ENCODE assay signal across 8 mouse cellular contexts in the genomic region with DNA sequence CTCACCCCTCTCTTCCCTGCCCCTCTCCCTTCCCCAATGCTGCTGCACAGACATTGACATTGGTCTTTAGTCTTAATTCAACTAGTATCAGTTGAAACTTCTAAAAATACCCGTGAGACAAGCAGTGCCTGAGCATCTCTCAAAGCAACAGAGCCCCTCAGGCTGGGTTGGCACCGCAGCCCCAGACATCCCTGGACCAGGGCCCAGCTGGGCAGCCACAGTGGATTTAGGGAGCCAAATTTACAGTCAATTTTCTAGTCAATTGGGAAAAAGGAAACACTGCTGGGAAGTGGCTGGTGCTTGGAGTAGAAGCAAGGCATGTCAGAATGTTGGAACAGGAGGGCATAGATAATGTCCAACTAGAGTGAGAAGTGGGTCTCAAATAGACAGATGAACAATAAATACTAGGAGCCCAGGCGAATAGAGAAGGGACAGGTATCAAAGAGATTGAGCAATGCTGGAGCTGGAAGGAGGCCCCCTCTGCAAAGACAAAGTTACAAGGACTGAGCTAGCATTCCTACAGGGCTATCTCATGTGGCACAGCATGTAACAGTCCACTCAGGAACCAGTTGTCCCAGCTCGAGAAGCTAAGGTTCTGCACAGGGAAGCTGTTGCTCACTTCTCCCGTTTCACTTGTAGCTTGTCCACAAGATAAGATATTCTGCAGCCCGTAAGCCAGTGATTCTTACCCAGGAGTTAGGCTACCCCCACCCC.
A peak's percentile ranks its signal among the peaks of the same experiment; 100 is the strongest.
DNase-seq lines count a peak whose midpoint lies in the region; ATAC-seq lines count a peak whose summit lies in the region.

No protein-coding gene starts in this region.

- no peak overlapping the region for H3K4me2 ChIP-seq in embryonic facial prominence, embryonic 14.5 days (ENCODE audit: low read depth, low read length)

- DNase-seq in heart, adult 11 months, result peak; percentile 68
- DNase-seq in heart, adult 18-20 months, result no peak
- peak; percentile 73 to 82 for DNase-seq in layer of hippocampus, postnatal 10 days (ENCODE audit: low spot score in 2 of 2)
- DNase-seq in layer of hippocampus, adult 8-10 months (ENCODE audit: low spot score in 2 of 2), result no peak
- DNase-seq in ES-CJ7 (ENCODE audit: low read depth, low spot score), result peak; percentile 25
- no peak for DNase-seq in embryonic facial prominence, embryonic 14.5 days (ENCODE audit: low spot score)
- DNase-seq in right cerebral cortex, postnatal 25 days, result no peak
- no peak for DNase-seq in adrenal gland, postnatal 25 days

- H3K36me3 ChIP-seq in embryonic facial prominence, embryonic 14.5 days (ENCODE audit: control insufficient read depth, insufficient read depth, low read length), result no peaks in the 10 kb centered on the region

- 71% methylated on average over 5 of the region's 6 CpGs for WGBS in embryonic facial prominence, embryonic 14.5 days

- peak; percentile 12; the same call in 1 of the 2 replicates for ATAC-seq in embryonic facial prominence, embryonic 14.5 days (ENCODE audit: low read depth)

- H3K4me3 ChIP-seq in embryonic facial prominence, embryonic 14.5 days (ENCODE audit: low read depth, low read length), result no peak overlapping the region

- no peak overlapping the region for H3K9ac ChIP-seq in embryonic facial prominence, embryonic 14.5 days (ENCODE audit: low read depth, low read length)

- no peaks in the 10 kb centered on the region for H3K9me3 ChIP-seq in embryonic facial prominence, embryonic 14.5 days (ENCODE audit: control insufficient read depth, low read length)

- no peaks in the 10 kb centered on the region for H3K4me1 ChIP-seq in embryonic facial prominence, embryonic 14.5 days (ENCODE audit: control insufficient read depth, insufficient read depth, low read length)

- no peaks in the 10 kb centered on the region for H3K27me3 ChIP-seq in embryonic facial prominence, embryonic 14.5 days (replicated peaks; ENCODE audit: control insufficient read depth, insufficient read depth, low read length)

- H3K27ac ChIP-seq in embryonic facial prominence, embryonic 14.5 days (replicated peaks; ENCODE audit: low read depth, low read length), result no peak overlapping the region

Comparison
In these comparisons a context has a peak if more than half of its experiments do, and no peak if none do; other contexts are left out.
1. DNase-seq: peak in heart, adult 11 months (single experiment), layer of hippocampus, postnatal 10 days (2 of 2) and ES-CJ7 (single experiment); none in heart, adult 18-20 months (0 of 2), layer of hippocampus, adult 8-10 months (0 of 2), embryonic facial prominence, embryonic 14.5 days (single experiment), right cerebral cortex, postnatal 25 days (single experiment) and adrenal gland, postnatal 25 days (single experiment).